9 mouse cellular contexts compared by ENCODE assay signal in genomic region chr17:87264054-87264830, GRCm38 (mm10). TPM values are rescaled to one million over a fixed set of nuclear protein-coding genes. Genes with fewer than 3 reads are reported as not detected.
DNase-seq lines count a peak whose midpoint lies in the region; ATAC-seq and TF ChIP-seq lines count a peak whose summit lies in the region.
"Had no signal": no experiment of that assay in that cellular context is flagged by ENCODE, and none has a peak within 500 bp of the region (broad histone marks: within the 10 kb centered on the region; RNA-seq: fewer than 3 reads in every experiment).

No protein-coding gene starts in this region.

- H3K27ac ChIP-seq in heart, postnatal 0 days (ENCODE audit: low read depth): peak overlapping the region; percentile 64
- H3K27ac ChIP-seq in bone marrow macrophage, adult 2 months (ENCODE audit: insufficient read depth, low read depth, low read length): no peak overlapping the region; the same call in 1 of the 2 replicates
- H3K27ac ChIP-seq in hindbrain, embryonic 12.5 days: no peak overlapping the region
- no peak overlapping the region for H3K27ac ChIP-seq in midbrain, embryonic 11.5 days (ENCODE audit: low read depth, low read length)

- peak; percentile 33 for DNase-seq in heart, postnatal 0 days (ENCODE audit: low spot score)
- DNase-seq in heart, postnatal 14 days: no peak
- DNase-seq in midbrain, embryonic 11.5 days (ENCODE audit: low spot score, missing footprints): no peak
- DNase-seq in left cerebral cortex, adult 9 months (ENCODE audit: low spot score in 2 of 2): no peak
- DNase-seq in left cerebral cortex, postnatal 25 days (ENCODE audit: low spot score in 2 of 2): no peak
- no peak for DNase-seq in thymus, adult 18-20 months

- TF ChIP-seq CTCF in heart, postnatal 0 days (IDR thresholded peaks at IDR 0.05; ENCODE audit: low read depth): no peak
- no peak for TF ChIP-seq CTCF in bone marrow macrophage, adult 2 months (IDR thresholded peaks at IDR 0.05; ENCODE audit: low read depth, low read length)

- 0 out of 2 replicates have a peak, but pooled peaks have one; percentile 5 for ATAC-seq in heart, postnatal 0 days (ENCODE audit: insufficient read depth, low read depth)
- no peak for ATAC-seq in hindbrain, embryonic 12.5 days (ENCODE audit: low FRiP score)
- no peak for ATAC-seq in midbrain, embryonic 11.5 days (ENCODE audit: low FRiP score)
- ATAC-seq: Patski had no signal

- peak overlapping the region; percentile 86 for H3K4me3 ChIP-seq in heart, postnatal 0 days (ENCODE audit: low read depth, low read length)
- H3K4me3 ChIP-seq in bone marrow macrophage, adult 2 months (ENCODE audit: insufficient read depth, low read length): peak overlapping the region; percentile 74
- H3K4me3 ChIP-seq in hindbrain, embryonic 12.5 days: peak overlapping the region; percentile 84
- H3K4me3 ChIP-seq in midbrain, embryonic 11.5 days (ENCODE audit: low read depth, low read length): no peak overlapping the region

- peaks cover 24% of the 10 kb centered on the region; the same call in 1 of the 2 replicates for H3K36me3 ChIP-seq in heart, postnatal 0 days (replicated peaks; ENCODE audit: control insufficient read depth, insufficient read depth, low read length)
- peaks cover 34% of the 10 kb centered on the region for H3K36me3 ChIP-seq in hindbrain, embryonic 12.5 days
- peaks cover 6% of the 10 kb centered on the region for H3K36me3 ChIP-seq in midbrain, embryonic 11.5 days (ENCODE audit: control insufficient read depth, insufficient read depth, low read length)

- no peak for TF ChIP-seq POLR2A in bone marrow macrophage, adult 2 months (IDR thresholded peaks at IDR 0.05; ENCODE audit: borderline replicate concordance, low read depth, low read length)

- H3K4me1 ChIP-seq in heart, postnatal 0 days (ENCODE audit: control insufficient read depth, insufficient read depth): peaks cover 12% of the 10 kb centered on the region
- H3K4me1 ChIP-seq in bone marrow macrophage, adult 2 months (ENCODE audit: control insufficient read depth, insufficient read depth, low read length): peaks cover 28% of the 10 kb centered on the region
- peaks cover 15% of the 10 kb centered on the region for H3K4me1 ChIP-seq in hindbrain, embryonic 12.5 days
- peaks cover 7% of the 10 kb centered on the region for H3K4me1 ChIP-seq in midbrain, embryonic 11.5 days (ENCODE audit: control insufficient read depth, insufficient read depth, low read length)

- 78% methylated on average over 11 of the region's 11 CpGs for WGBS in heart, postnatal 0 days
- WGBS in hindbrain, embryonic 12.5 days: 92% methylated on average over 11 of the region's 11 CpGs
- 92% methylated on average over 11 of the region's 11 CpGs for WGBS in midbrain, embryonic 11.5 days

- intact Hi-C loops in heart, postnatal 14 days (cut with DNase I): no loop called here
- intact Hi-C loops in left cerebral cortex, postnatal 25 days (cut with DNase I): no loop called here

- no peak overlapping the region for H3K9ac ChIP-seq in heart, postnatal 0 days (replicated peaks; ENCODE audit: low read depth, low read length)
- peak overlapping the region; percentile 94; the same call in 1 of the 2 replicates for H3K9ac ChIP-seq in hindbrain, embryonic 12.5 days
- H3K9ac ChIP-seq in midbrain, embryonic 11.5 days (ENCODE audit: low read length): peak overlapping the region; percentile 93

- TF ChIP-seq EP300 in heart, postnatal 0 days (IDR thresholded peaks at IDR 0.05; ENCODE audit: low read depth): no peak

- H3K4me2 ChIP-seq in heart, postnatal 0 days (ENCODE audit: low read depth, low read length): peak overlapping the region; percentile 73
- H3K4me2 ChIP-seq in hindbrain, embryonic 12.5 days (replicated peaks): peak overlapping the region; percentile 82
- H3K4me2 ChIP-seq in midbrain, embryonic 11.5 days: peak overlapping the region; percentile 91

- no peaks in the 10 kb centered on the region for H3K27me3 ChIP-seq in heart, postnatal 0 days (ENCODE audit: control insufficient read depth, insufficient read depth, low read length)
- H3K27me3 ChIP-seq in hindbrain, embryonic 12.5 days: 0 out of 2 replicates have a peak, but pooled peaks cover 6% of the 10 kb centered on the region
- no peaks in the 10 kb centered on the region for H3K27me3 ChIP-seq in midbrain, embryonic 11.5 days (ENCODE audit: control insufficient read depth, insufficient read depth, low read length)
- H3K27me3 ChIP-seq: Patski had no signal

- H3K9me3 ChIP-seq in heart, postnatal 0 days (replicated peaks; ENCODE audit: control insufficient read depth, low read length): peaks cover 6% of the 10 kb centered on the region
- H3K9me3 ChIP-seq in hindbrain, embryonic 12.5 days (replicated peaks): 0 out of 2 replicates have a peak, but pooled peaks cover 4% of the 10 kb centered on the region
- H3K9me3 ChIP-seq in midbrain, embryonic 11.5 days (ENCODE audit: control insufficient read depth, low read length): no peaks in the 10 kb centered on the region

RNA-seq across cellular contexts. Expression of gene Mcfd2, which starts 1.5 kb away (rescaled TPM):
- 71.0 and 78.3 TPM in 2 replicates for total RNA-seq in heart, postnatal 0 days (2014; rRNA removed; ENCODE audit: low replicate concordance)
- polyA plus RNA-seq in heart, postnatal 0 days (2015; fragmentation: Nextera tagmentation; extraction: Ambion mirVana): 75.1 and 77.2 TPM in 2 replicates
- 10 to 100 TPM; 39.7 to 42.0 TPM for total RNA-seq in heart, postnatal 14 days (2021)
- 74.4 and 84.8 TPM in 2 replicates for polyA plus RNA-seq in bone marrow macrophage, adult 2 months (2012; ENCODE audit: insufficient read depth, insufficient read length, missing spikeins)
- polyA plus RNA-seq in hindbrain, embryonic 12.5 days (2016; fragmentation: Nextera tagmentation; extraction: Ambion mirVana): 63.9 and 64.4 TPM in 2 replicates
- 72.9 and 75.0 TPM in 2 replicates for polyA plus RNA-seq in midbrain, embryonic 11.5 days (2014; fragmentation: Nextera tagmentation; extraction: Ambion mirVana)
- 10 to 100 TPM; 53.7 to 54.0 TPM for total RNA-seq in left cerebral cortex, postnatal 25 days (2021)

RNA-seq across cellular contexts. Expression of gene Ttc7, which starts 18.4 kb away (rescaled TPM):
- 3.5 and 6.7 TPM in 2 replicates for total RNA-seq in heart, postnatal 0 days (2014; rRNA removed; ENCODE audit: low replicate concordance)
- 2.5 and 2.7 TPM in 2 replicates for polyA plus RNA-seq in heart, postnatal 0 days (2015; fragmentation: Nextera tagmentation; extraction: Ambion mirVana)
- total RNA-seq in heart, postnatal 14 days (2021): 1 to 10 TPM; 6.7 to 8.2 TPM
- 93.3 and 100 TPM in 2 replicates for polyA plus RNA-seq in bone marrow macrophage, adult 2 months (2012; ENCODE audit: insufficient read depth, insufficient read length, missing spikeins)
- polyA plus RNA-seq in hindbrain, embryonic 12.5 days (2016; fragmentation: Nextera tagmentation; extraction: Ambion mirVana): 6.0 and 6.6 TPM in 2 replicates
- 3.0 and 3.1 TPM in 2 replicates for polyA plus RNA-seq in midbrain, embryonic 11.5 days (2014; fragmentation: Nextera tagmentation; extraction: Ambion mirVana)
- total RNA-seq in left cerebral cortex, postnatal 25 days (2021): 10 to 100 TPM; 12.0 to 14.4 TPM

Comparison
In these comparisons a context has a peak if more than half of its experiments do, and no peak if none do; other contexts are left out.
1. RNA of gene Ttc7, which starts 18.4 kb away (polyA plus RNA-seq): 93.3 to 100 TPM in bone marrow macrophage, adult 2 months; 6.0 to 6.6 TPM in hindbrain, embryonic 12.5 days, 3.0 to 3.1 TPM in midbrain, embryonic 11.5 days and 2.5 to 2.7 TPM in heart, postnatal 0 days; every median in the first group is over 10 times any median in the second.
2. Peak in every context shown above with its lines, with median percentiles within 50 percentile points of each other: H3K4me2 ChIP-seq.